Mouse (Mus musculus): ENCODE measurements around the gene Twnk. TPM values are rescaled to one million over a fixed set of nuclear protein-coding genes. Genes with fewer than 3 reads are reported as not detected.

Twnk gene
- total RNA-seq, 2 experiments from 2014 or later = 24.7 to 30.5 TPM

DNA sequence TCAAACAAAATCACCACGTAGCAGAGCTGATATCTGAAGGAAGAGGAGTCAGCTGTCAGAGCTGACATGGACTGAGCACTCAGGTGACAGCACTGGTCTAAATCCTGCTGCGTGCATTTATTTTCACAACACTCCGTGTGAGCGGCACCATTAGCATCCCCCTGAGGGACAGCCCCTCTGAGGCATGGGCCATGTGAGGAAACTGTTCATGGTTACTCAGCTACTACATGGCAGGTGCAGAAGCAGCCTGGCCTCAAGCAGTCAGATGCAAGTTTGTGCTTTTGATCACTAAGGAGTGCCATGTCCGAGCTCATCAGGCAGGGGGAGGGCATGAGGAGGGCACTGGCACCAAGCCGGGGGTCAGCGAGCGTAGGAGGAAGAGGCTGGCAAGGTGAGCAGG is 5.8 kb upstream of the Twnk start:
- no peak for DNase-seq (ENCODE audit: low spot score in 2 of 2)

DNA sequence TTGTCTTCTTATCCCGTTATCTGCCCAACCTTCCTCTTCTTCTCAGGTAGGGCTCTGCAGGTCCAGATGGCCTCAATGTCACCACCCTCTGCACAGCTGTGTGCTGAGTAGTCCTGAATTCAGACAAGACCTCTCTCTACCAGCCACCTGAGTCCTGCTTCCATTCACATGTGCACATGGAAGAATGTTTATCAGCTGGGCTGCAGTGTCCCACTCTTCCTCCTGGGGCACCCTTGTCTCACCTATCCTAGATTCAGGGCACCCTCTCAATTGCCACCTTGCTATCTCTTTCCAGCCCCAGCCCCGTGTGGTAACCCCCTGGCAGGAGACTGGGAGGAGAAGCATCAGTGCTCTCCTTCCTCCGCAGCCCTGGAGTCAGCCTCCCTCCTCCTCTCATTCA is 3.2 kb upstream of the Twnk start:
- no peak for DNase-seq (ENCODE audit: low spot score in 2 of 2)

DNA sequence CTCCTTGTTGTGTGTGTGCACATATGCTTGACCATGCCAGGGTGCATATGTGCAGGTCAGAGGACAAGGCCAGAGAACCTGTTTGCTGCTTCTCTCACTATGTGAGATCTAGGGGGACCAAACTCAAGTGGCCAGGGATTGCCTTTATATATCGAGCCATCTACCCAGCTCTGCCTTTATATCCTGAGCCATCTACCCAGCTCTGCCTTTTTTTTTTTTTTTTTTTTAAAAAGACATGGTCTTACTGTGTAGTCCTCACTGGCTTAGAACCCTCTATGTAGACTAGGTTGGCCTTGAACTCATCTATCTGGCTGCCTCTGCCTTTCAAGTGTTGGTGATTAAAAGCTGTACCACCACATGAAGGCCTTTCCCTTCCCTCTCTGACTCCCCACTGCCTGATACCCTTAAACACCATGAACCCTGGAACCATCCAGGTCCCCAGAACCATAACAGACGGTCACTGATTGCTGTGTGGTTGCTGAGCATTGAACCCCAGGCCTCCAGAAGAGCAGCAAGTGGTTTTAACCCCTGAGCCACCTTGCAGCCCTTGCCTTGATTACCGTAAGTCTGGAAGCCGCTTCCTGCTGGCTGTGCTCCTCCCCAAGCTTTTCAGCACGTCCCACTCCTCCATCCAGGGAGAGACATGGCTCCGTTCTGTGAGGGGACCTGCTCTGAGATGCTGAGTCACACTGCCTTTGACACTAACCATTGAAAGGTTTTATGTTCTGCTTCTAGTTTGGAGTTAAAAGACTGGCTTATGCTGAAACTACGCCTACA is 1.5 kb upstream of the Twnk start:
- no peak for DNase-seq (ENCODE audit: low spot score in 2 of 2)

DNA sequence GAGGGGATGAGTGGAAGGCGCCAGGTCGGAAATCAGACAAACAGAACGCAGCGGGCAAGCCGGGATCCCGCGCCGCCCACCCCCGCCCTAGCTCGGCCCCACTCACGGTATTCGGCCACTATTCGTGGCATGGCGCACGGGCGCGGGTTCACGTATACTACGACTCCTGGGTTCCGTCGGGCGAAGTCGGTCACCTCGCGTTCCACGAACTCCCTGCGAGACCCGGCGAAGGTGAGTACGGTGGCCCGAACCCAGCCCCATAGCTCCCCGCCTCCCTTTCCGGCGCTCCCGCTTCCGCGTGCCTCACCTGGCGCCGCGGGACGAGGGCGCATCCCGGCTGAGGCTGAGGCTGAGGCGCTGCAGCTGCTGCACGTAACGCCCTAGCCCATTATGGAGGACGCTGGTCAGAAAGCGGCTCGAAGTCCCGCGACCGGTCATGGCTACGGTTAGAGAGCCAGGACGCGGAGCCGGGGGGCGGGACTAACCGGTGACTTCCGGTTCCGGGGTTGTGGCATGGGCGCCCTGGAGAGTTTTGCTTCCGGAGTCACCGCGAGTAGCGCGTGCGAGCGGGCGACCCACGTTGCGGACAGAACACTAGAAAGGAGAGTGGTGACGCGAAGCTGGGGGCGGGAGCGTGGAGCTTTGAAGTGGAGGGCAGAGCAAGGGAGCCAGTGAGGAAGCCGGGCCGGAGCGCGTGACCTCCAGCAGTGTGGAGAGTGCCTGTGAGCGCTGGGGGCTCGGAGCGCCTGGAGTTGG is 672 bp downstream of the Twnk start, which contains the start of gene Mrpl43:
TSS of gene Mrpl43 (minus strand) at position 486 of the 756 bp plus-strand sequence.
- peak; percentile 98 for DNase-seq (ENCODE audit: low spot score in 2 of 2)

DNA sequence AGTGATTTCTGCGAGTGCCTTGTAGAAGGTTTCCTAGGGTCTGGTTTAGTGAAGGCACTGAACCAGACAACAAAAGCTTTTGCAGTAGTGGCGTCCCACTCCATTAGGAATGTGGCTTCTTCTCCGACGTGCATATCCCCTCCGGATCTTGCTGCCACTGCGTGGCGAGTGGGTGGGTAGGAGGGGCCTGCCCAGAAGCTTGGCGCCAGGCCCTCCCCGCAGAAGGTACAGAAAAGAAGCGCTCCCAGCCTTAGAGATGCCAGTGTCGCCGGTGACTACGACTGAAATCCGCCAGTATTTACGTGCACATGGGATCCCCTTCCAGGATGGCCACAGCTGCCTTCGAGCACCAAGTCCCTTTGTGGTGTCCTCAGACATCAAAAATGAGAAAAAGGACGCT is 1.6 kb downstream of the Twnk start:
- DNase-seq (ENCODE audit: low spot score in 2 of 2) = no peak

DNA sequence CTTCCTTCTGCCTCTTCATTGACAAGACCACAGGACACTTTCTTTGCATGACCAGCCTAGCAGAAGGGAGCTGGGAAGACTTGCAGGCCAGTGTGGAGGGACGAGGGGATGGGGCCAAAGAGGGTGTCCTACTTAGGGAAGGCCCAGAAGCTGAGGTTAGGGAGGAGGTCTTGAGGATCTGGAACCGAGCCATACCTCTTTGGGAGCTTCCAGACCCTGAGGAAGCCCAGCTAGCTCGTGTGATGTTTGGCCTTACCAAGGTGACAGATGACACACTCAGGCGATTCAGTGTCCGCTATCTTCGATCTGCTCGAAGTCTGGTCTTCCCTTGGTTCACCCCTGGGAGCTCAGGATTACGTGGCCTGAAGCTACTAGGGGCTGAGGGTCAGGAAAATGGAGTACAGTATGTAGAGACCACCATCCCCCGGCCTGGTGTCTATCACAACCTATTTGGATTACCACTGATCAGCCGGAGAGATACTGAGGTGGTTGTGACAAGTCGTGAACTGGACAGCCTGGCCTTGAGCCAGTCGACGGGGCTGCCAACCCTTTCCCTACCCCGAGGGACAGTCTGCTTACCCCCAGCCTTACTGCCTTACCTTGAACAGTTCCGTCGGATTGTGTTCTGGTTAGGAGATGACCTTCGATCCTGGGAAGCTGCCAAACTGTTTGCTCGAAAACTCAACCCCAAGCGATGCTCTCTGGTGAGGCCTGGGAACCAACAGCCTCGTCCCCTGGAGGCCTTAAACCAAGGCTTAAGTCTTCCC is 2.1 kb downstream of the Twnk start:
- DNase-seq (ENCODE audit: low spot score in 2 of 2) = peak; percentile 40 to 48

DNA sequence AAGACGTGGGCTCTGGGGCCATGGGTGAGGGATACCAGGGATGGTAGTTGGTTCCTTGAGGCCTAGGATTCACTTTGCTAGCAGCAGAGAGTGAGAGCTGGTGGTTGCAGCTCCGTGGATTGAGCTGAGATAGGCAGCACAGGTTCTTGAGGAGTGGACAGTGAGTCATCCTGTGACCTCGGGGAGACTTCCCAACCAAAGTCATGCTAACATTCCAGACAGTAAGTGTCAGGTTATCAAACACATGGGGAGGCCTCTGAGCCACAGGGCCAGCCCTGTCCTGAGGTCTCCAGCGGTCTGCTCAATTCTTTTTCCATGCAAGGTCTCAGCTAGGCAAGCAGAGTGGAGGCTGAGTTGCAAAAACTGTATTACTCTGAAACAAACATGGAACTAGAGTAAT is 5.2 kb downstream of the Twnk start:
- DNase-seq (ENCODE audit: low spot score in 2 of 2) = no peak

DNA sequence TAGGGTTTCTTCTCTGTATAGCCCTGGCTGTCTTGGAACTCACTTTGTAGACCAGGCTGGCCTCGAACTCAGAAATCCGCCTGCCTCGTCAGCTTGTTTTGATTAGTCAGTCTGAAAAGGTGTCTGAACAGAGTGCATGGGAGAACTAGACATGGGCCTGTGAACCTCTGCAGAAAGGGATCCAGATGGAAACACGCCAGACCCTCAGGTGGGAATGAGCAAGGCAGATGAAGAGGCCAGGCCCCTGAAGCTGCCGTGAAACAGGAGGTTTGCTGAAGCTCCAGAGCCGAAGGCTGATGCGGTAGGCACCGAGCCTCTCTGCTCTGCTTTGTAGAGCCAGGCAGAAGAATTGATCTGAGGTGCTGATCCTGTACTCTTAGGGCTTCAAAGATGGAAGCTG is 6.8 kb downstream of the Twnk start:
- DNase-seq (ENCODE audit: low spot score in 2 of 2) = no peak

DNA sequence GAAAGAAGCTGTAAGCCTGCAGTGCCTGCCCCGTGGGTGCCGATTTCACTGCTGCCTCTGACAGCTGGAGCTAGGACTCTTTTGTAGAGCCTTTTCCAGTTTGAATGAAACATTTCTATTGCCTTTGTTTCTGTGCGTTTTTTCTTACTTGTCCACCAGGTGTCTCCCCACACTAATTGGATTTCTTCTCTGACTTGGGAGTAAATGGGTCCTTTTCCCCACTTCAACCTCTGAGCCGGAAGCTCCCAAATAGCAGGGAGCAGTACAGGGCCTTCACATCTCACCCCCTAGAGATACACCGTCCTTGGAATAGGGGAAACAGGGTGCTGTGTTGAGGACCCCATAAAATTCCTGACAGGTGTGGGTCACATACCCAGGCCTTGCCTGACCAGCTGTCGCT is 7.2 kb downstream of the Twnk start:
- DNase-seq (ENCODE audit: low spot score in 2 of 2) = no peak

DNA sequence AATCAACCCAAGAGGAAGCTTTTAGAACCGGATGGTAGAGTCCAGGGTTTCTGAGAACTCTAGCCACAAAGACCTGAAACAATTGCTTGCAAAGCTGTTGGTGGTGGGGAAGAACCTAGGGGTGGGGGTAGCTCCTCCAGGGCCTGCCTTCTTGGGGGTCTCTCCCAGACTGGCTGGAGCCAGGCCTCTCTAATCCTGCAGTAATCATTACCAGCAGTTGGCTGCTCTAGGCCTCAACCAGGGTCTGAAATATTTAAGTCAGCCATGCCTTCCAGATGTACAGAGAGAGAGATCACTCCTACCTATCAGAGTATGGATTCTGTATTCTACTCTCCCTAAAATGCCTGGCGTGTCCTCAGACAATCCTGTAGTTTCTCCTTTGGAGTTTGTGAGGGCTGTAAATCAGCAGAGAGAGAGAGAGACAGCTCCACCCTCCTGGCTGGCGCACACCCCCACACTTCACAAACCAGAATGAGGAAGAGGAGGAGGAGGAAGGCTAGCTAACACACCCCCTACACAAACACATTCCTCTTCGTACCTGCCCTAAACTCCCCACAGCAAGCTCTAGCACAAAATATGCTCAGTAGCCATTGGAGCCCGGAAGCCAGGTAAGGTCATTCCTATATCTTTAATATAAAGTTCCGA is 8.2 kb downstream of the Twnk start:
- no peak for DNase-seq (ENCODE audit: low spot score in 2 of 2)

DNA sequence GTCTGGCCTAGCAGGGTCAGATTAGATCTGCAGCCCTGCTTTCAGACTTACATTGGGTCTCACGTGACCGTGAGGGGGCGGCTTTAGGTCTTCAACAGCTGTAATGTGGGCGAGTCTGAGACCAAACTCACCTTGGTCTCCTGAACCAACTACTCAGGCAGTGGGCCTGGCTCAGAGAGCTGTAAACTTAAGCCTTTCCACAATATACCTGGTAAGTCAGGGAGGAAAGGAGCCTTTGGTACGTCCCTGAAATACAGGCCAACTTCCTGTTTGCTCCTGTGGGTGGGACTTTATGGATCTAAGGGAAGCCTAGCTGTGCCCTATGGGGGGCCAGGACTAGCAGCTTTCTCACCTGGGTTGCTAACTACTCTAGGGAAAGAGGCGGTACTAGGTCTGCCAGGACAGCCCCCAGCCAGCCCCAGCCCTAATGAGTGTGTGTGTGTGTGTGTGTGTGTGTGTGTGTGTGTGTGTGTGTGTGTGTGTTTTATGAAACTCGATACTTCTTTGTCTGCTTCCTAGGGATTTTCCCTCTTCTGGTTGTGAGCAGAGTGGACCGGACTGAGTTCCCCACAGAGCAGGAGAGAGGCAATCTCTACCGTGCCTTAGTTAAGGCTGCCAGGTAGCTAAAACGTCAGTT is 9.0 kb downstream of the Twnk start, which contains the start of gene Lzts2:
TSS of gene Lzts2 (plus strand) at position 80 of the 637 bp plus-strand sequence.
- no peak for DNase-seq (ENCODE audit: low spot score in 2 of 2)

DNA sequence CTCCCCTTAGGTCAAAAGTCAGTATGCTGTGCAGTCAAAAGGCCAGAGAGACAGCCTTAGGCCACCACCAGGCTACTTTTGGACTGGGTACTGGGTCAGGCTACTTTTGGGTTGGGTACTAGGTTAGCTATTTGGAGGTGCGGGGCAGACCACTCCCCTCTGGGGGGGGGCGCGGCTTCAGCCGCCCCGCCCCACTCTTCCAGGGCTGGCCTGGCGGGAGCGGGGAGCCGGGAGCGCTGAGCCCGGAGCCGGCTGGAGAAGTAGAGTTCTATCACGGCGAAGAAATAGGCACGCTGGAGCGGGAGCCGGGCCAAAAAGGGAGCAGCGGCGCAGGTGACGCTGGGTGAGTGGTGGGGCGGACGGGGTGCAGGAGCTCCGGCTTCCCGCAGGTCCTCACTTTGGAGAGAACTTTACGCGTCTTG is 9.5 kb downstream of the Twnk start:
- DNase-seq (ENCODE audit: low spot score in 2 of 2) = peak; percentile 70 to 71

DNA sequence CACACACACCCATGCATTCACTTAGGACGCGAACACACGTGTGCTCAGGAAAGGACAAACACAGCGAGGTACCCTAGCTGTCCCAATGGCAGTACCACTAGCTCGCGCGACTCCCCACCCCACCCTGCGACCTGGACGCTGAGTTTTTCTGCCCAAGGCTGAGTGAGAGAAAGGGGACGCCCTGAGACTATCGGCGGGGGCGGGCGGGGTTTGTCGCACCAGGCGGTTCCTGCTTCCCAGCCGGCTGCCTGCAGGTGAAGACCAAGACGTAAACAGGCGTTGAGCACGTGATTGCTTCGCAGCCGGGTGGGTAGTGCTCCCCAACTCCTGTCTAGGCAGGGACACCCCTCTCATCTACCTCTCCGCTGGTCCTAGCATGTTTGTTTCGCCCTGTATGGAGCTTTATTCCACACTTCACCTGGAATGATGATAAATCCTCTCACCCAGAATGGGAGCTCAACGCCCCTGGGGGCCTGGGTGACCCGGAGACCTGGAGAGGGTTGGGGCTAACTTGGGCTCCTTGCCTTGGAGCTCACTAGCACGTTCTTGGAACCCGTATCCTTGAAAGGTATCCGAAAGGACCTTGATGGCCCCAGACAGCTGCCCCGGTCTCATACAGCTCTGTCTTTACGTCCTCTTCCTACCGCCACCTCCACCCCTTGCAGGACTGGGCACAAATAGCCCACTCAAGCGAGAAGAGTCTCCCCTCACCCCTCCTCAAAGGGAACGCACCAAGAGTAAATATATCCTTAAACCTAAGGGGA is 10.2 kb downstream of the Twnk start:
- peak; percentile 60 to 69 for DNase-seq (ENCODE audit: low spot score in 2 of 2)

DNA sequence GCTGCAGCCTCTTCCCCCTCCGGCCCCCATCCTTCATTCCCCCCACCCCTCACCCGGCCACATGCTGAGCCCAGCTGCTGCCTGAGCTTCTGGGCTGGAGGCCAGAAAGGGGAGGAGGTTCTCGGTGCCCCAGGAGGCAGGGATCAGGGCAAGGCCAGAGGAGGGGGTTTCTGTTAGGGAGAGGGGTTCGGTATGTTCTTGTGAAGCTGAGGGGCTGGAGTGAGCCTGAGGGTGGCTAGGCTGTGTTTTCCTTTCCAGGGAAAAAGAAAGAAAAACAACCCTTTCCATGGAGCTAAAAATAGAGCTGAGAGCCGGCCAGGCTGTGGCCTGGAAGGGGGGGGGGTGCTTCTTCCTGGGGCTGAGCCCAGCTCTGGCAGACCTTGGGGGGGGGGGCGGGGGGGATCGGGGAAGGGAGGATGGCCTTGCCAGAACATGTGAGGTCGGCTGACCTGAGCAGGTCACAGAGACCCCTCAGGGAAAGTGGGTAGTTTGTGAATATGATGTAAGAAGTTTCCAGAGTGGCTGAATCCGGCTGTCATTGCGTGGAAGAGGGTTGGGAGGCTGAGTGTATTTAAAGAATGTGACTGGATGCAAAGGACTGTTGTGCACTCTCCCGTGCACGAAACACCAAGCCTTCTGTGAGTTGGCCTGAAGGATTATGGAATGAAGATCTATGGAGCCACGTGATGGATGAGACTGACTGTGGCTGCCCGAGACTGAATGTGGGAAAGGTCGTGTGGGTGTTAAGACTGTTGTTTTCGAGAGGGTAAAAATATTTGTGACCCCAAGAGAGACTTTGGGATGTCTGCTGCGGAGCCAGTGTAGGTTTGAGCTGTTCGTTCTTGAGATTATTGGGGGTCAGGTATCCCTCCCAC is 11.1 kb downstream of the Twnk start:
- DNase-seq (ENCODE audit: low spot score in 2 of 2) = peak; percentile 70 to 75

DNA sequence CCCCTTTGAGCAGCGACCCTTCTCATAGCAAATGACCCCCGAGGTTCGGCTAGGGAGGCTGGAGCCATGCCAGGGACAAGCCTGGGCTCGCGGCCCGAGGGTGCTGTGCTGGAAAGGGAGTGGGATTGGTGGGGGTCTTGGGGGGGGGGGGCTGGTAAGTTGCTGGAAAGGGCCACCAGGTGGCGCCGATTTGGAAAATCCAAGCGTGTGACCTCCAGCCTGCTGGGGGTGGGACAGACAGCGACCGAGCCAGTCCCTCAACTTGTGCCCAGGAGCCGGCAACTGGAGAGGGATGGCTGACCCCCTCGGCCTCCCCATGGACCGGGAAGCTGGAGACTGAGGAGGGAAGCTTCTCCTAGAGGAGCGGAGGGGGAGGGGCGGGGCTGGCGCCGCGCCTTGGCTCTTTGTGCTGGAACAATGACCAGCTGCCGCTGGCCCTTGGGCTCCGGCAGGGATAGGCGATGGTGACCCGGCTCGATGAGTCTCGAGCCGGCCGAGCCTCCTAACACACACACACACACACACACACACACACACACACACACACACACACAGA is 11.8 kb downstream of the Twnk start:
- DNase-seq (ENCODE audit: low spot score in 2 of 2) = peak; percentile 69

DNA sequence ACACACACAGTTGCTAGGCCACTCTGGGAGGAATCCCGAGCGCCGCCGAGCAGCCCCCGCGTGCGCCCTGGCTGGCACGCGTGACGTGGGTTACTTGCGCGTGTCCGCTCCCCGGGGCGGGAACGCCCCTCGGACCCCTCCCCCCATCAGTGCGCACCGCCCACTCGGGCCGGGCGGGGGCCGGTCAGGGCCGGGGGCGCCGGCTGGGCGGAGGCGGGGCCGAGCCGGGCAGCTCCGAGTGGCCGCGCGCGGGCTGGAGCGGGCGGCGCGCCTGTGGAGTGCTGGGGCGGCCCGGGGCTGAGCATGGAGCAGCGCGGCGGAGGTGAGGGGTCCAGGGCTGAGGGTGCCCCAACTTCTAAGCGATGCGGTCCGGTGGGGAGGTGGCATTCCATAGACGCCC is 12.4 kb downstream of the Twnk start:
- peak; percentile 93 to 94 for DNase-seq (ENCODE audit: low spot score in 2 of 2)

DNA sequence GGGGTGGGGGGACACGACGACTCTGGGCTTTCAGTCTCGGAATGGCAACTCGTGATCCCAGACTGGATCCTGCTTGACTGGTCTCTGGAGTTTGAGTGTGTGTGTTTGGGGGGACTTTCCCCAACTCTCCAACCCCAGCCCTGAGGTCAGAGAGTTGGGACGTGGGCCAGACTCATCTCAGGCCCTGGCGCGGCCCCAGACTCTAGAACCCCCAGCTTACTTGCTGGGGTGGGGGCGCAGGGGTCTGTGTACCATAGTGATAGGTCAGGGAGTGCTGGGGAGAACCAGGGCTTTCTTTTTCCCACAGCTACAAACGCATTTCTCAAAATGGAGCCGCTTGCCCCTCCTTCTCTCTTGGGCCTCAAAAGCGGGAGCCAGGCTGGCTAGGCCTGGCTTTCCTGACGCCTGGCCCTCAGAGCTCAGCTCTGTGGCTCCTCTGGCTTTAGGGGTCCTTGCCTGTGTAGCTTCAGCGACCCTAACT is 12.9 kb downstream of the Twnk start:
- DNase-seq (ENCODE audit: low spot score in 2 of 2) = no peak

DNA sequence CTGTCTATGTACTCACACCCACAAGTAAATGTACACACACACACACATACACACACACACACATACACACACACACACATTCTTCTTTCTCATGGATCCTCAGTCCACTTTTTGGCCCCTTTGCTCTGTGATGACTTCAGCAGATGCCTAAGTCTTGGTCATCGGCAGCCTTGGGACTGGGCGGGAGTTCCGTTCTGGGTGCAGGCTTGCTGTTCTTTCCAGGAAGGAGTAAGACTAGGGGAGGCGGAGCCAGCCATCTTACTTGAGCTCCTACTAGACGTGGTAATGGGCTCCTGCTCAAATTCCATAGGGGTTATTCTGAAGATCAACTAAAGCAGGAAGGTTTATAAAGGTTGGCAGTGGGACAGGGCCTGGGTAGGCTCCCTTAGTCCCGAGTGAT is 14.9 kb downstream of the Twnk start:
- peak in 1 of 2 experiments; percentile 51 for DNase-seq (ENCODE audit: low spot score in 2 of 2)
